Mouse (Mus musculus): ENCODE measurements around the gene Tor4a.
A peak's percentile ranks its signal among the peaks of the same experiment; 100 is the strongest.

The Tor4a gene

DNA sequence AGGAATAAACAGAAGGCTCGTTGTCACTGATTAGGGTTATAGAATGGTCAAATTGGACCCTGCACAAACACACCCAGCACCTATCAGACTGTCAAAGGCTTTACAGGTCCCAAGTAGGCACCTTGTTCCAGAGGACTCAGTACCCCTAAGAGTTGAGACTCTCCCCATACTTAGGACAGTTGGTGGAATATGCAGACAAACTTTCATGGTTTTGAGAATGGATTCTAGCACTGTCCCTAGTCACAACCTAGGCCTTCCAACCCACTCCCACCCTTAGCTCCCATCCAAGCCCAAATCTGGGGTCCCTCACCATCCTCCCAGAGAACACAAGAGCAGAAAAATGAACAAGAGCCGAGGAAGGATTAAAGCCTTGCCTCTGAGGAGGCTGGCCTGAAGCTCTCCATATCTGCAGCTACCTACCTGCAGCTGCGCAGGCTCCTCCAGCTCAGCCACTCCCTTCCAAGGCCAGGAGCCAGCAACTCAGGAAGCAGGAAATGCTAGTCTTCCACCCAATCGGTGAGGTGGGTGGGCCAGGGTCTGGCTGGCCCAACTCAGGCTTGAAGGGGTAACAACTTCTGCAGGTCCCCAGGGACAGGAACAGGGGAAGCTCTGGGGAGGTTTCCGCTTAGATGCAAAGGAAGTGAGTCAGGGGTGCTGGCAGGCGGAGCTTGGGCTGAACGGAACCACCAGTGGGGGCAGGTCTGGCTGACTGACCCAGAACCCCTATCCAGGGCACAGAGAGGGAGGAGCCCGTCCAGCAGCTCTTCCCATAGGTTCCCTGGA, at the start of gene Tor4a:
Tor4a (minus strand) TSS at position 715 of the 783 bp plus-strand sequence.
- peak; percentile 60 for DNase-seq (ENCODE audit: low spot score)

DNA sequence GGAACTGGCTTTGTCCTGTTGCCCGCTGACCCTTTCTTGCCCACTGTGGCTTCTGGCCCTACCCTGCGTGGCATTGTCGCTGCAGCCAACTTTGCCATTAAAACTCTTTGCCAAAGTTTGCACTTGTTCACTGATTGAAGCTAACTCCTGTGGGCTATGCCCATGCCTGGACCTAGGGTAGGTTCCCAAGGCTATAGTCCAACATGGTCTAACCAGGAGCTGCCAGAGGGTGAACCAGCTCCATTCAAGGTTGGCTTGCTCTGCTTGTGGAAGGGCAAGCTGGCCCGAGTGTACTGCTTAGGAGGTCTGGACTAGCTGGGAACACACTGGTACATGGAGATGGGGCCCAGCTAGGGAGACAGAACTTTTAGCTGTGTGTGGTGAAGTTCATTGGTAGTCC, 47.5 kb upstream of the Tor4a start:
- DNase-seq (ENCODE audit: low spot score): no peak

DNA sequence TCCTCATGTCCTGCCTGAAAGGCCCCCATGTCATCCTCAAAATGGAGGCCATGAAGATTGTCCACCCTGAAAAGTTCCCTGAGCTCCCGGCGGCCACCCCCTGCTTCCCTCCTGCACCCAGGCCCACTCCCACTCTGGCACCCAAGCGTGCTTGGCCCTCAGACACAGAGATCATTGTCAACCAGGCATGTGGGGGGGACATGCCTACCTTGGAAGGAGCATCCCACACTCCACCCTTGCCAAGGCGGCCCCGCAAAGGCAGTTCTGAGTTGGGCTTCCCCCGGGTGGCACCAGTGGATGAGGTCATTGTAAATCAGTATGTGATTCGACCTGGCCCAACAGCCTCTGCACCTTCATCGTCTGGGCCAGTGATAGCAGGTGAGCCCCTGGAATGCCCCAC, 46.7 kb upstream of the Tor4a start:
- no peak for DNase-seq (ENCODE audit: low spot score)

DNA sequence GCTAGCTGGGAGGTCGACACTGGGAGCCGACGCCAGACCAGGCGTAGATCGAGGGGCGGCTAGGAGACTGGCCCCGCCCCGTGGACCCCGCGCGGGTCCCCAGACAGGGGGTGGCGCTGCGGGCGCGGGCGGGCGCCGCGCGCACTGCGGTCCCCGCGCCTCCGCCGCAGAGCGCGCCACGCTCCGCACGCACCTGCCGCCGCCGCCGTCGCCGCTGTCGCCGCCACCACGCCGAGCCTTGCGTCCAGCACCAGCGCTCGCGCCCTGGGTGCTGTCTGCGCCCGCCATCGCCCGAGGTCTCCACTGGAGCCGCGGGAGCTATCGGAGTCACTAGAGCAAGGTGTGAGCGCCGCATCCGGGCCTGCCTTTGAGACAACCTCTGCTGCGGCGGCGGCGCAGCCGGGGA, 45.4 kb upstream of the Tor4a start, which contains the start of the genes Rnf208 and Cysrt1:
Rnf208 (plus strand) TSS at position 155 of the 406 bp plus-strand sequence.
Cysrt1 (minus strand) TSS at position 352 of the 406 bp plus-strand sequence.
- DNase-seq (ENCODE audit: low spot score): no peak

DNA sequence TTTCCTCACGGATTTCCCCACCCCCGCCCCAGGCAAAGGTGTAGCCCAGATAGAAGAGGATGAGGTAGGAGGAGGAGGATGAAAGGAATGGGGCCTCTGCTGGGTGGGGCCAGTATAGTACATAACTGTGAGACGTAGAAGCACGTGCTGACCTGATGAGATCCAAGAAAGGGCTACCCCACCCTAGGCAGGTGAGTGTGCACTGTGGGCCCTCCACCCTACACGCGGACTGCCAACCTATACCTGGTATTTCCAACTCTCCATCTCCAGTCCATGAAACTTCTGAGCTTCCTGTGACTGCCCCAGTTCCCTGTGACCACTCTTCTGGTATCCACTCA, 44.7 kb upstream of the Tor4a start:
- DNase-seq (ENCODE audit: low spot score): no peak

DNA sequence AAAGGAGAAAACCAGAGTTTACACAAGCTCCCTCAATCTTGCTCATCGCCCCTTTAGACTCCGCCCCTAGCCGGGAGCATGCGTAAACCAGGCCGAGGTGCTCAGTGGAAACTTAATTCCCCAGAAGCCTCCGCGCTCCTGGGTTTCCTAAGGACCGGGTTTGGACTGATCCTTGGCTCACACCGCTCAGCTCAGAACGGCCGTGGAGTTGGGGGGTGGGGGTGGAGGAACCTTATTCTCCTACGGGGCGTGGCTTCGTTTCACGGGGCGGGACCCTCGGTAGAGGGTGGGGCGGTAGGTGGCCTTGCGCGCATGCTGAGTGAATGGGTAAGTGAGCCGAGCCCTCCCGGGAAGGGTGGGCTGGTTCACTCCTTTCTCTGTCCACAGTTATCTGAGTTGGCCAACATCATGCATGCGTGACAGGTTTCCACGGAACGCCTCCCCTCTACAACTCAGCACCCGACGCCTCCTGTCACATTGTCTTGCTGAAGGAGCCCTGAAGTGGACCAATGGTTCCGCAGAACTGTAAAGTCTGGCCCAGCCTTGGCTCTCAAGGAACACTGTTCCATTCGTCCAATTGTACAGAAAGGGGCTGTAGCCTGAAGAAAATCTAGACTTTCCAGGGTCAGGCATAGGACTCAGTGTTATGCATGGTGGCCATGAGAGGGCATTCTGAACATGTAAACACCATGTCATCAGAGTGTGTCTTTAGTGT, 44.2 kb upstream of the Tor4a start:
- DNase-seq (ENCODE audit: low spot score): no peak

DNA sequence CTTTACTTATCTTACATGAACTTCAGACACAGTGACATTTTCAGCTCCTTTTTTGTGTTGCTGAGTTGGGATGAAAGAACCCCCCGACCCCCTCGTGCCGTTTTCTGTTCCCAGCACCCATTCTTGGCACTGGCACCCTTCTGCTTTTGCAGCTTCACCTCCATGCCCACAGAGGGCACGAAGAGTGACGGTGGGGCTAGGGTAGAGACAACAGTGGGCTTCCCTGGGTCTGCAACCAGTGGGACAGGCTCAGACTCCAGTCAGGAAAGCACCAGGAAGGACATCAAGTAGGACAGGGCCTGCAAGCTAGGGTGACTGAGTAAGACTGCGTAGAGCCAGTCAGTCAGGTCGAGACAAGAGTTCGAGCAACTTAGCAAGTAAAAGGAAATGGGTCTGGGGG, 43.6 kb upstream of the Tor4a start:
- DNase-seq (ENCODE audit: low spot score): no peak

DNA sequence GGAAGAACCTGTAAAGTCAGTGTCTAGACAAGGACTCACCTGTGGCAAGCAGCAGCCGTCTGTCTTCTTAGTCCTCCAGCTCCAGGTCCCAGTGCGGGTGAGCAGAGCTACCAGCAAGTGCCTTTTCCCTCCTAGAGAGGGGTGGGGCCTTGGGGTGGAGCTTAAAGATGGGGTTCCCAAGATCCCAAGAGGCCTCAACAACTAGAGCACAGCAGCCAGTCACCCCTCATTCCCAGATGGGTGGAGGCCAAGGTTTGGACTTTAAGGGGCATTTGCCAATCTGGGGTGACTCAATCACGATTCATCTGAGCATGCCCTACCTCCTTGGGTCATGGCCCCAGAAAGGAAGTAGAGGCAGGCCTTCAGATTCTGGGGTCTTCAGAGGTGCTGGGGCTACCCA, 43.1 kb upstream of the Tor4a start:
- no peak for DNase-seq (ENCODE audit: low spot score)

DNA sequence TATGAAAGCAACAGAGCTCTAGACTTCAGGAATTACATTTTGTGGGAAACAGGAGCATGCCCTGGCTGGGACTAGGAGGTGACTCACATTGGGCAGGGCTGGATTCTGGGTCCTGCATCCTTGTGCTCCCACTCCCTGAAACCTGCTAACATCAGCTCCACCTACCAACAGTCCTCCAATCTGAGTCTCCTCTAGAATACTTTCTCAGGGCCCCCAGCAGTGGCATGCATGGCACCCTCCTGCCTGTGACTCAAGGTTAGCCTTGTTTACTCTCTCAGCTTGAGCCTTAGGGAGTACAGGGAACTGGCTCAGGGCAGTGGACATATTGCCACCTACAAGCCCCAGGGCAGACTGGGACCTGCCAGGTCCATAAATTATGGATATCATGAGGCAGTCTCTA, 41.4 kb upstream of the Tor4a start:
- DNase-seq (ENCODE audit: low spot score): no peak

DNA sequence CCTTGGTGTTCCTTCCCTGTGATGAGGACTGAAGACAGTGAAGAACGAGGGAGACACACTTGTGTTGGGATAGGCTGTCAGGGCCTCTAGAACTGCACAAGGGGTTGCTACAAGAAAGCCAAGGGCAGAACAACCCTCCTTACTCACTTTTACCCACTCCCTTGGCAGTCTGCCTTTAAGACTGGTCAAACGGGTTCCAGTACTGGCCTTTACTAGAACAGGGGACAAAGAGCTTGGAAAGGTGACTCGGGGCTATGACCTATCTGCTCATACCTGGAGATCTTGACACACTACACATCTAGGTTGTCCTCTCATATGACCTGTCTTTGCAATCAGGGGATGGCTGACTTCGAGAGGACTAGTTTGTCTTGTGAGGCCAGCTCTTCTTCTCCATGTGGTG, 40.8 kb upstream of the Tor4a start:
- no peak for DNase-seq (ENCODE audit: low spot score)

DNA sequence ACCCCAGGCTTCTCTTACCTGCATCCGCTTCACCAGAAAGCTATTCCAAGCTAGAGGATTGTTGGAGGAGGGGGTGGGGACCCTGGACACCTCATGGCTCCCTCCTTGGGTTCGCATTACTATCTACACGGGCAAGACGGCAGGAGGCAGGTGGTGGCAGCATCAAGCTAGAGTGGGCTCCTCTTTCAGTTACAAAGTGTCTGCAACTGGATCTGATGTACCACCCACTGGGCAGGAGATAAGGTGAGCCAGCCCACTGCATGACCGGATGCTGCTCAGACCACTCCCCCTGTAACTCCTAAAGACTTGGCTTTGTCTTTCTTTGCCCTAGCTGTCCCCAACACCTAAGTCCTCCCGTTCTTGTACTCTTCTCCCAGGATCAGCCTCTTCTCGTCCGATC, 39.9 kb upstream of the Tor4a start, which contains the start of gene Rnf224:
Rnf224 (minus strand) TSS at position 174 of the 400 bp plus-strand sequence.
- DNase-seq (ENCODE audit: low spot score): no peak

DNA sequence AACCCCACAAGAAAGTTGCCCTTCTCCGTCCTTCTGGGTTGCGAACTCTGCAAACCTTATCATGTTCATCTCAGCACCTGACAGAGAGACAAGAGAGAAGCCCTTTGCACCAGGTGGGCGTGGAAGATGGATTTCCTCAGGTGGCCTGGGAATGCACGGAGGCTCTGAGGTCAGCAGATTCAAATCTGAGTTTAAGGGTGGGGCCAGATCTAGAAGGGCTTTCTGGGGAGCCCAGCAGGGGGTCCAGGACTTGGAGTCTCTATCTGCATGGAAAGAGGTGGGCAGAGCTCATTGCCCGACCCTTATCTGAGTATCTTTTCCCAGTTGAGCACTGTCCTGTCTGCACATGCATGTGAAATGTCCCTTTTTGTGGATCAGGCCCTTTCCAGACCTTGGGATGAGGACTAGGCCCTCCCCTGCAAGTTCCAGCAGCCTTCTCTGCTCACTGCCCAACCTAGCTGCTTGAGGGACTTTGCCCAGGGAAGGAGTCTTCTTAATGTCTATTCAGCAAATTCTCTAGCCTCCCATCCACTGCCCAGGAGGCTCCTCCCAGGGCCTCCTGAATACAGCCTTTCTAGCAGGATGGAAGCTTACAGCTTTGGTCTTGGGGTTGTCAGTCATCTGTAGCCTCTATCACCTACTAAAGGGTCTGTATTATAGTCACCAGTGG, 38.0 kb upstream of the Tor4a start:
- no peak for DNase-seq (ENCODE audit: low spot score)

DNA sequence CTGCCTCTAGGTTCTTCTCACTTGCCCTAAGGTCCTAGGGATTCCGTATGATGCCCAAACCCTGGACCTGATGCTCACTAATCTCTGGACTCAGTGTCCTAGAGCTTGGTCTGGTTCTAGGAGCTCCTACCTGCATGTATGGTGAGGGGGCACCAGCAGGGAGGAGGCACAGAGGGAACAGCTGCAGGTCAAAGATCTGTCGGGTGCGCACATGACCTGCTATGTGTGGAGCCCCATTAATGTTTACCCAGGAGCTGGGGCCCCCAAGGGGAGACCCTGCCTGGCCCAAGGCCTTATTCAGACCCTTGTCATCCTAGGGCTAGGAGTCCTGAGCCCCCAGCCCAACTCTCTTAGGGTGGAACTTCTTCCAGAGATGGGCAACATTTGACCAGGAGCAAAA, 37.4 kb upstream of the Tor4a start, which contains the start of gene Slc34a3:
Slc34a3 (minus strand) TSS at position 315 of the 400 bp plus-strand sequence.
- DNase-seq (ENCODE audit: low spot score): no peak

DNA sequence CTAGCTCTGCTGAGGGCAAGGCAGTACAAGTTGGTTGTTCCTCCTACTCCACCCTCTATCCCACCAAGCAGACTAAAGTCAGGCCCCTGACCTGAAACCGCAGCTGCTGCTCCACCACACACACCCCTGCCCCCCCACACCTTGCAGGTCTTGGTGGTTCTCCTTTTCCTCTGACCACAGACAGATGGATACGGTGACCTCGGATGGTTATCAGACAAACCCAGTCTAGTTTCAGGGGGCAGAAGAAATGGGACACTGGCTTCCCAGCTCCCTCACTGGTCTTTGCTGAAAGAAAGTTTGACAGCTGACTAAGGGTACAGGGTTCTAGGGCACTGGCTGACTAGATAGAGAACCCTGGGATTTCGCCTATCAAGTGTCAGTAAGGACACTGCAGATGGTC, 36.7 kb upstream of the Tor4a start:
- DNase-seq (ENCODE audit: low spot score): no peak

DNA sequence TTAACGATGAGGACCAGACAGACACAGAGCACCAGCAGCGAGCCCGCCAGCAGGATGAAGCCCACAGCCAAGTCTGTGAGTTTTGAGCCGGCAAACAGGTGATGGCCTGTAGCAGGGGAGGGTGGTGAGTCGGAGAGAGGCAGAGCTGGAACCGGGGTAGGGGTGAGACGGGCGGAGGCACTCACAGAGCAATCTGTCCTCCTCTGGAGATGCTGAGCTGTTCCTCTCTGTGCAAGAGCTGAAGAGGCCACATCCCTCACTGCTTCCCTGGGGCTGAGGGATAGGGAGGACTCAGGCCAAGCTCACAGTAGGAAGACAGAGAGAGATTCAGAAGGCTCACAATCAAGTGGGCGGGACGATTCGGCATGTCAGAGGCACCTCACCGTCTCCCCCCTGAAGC, 34.4 kb upstream of the Tor4a start:
- no peak for DNase-seq (ENCODE audit: low spot score)

DNA sequence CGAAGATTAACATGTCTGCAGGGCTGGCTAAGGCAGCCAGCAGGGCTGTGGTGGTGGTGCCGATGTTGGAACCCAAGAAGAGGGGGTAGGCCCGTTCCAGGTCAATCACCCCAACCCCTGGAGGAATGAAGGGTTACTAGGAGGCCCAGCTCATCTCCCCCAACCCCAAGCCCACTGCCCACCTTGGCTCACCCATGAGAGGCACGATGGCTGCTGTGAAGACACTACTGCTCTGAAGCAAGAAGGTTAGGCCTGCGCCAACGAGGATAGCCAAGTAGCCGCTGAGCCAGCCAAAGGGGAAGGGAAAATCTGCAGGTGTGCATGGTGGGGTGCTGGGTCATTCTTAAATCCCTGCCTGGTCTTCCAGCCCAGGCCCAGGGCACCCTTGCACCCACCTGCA, 33.9 kb upstream of the Tor4a start:
- DNase-seq (ENCODE audit: low spot score): no peak

DNA sequence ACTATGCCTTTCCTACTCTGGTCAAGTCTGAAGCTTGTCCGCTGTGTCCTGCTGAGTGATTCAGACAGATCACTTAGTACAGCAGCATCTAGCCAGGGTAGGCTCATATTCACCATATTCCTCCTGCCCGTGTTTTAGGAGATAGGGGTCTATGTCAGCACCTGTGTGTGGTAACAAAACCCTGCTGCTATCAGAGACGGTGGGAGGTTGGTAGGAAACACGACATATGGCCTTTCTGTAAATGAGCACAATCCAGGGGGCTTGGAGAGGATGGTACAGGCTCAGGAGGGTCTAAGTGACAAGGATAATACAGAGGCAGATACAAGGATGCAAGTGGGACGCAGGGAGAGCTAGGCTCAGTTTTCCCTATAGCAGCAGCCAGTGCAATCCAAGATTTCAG, 32.9 kb upstream of the Tor4a start:
- DNase-seq (ENCODE audit: low spot score): no peak

DNA sequence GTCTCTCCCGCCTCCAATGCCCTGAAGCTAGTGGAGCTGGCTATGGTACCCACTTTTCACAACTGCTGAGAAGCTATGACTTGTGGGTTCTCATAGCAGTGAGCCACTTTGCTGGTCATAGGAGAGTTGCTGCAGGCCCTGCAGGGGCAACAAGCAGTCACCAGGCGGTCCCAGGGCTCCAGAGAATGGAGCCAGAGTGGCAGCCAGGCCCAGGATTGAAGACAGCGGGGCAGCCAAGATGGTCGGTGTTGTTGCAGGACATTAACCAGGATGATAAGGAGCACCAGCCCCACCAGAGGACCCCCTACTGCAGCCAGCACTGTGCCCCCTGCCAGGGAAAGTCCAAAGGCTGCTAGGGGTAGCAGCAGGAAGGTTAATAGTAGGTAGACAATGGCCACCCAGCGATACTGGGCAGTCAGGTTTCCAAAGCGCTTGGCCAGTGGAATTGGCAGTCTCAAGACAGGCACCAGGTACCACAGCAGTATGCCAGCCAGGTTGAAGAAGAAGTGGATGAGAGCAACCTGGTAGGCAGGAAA, 32.4 kb upstream of the Tor4a start:
- DNase-seq (ENCODE audit: low spot score): no peak

DNA sequence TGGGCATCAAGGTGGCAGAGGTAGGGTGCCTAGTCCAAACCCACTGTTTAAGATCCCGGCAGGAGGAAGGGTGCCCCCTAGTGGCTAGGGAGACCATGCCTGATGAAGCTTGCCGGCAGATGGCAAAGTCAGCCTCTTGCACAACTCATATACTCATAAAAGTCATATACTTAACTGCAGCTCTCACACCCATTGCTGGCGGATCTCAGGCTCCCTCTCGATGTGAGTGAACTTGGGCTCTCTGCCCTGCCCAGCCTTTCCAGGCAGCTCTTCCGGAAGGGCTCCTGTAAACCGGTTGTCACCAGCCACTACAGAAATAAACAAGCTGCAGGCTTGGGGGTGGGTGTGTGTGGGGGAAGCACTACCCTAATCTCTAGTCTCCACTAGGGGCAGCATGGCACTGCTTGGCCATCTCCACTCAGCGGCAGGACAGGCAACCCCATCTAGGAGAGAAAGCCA, 31.8 kb upstream of the Tor4a start:
- DNase-seq (ENCODE audit: low spot score): peak; percentile 57

DNA sequence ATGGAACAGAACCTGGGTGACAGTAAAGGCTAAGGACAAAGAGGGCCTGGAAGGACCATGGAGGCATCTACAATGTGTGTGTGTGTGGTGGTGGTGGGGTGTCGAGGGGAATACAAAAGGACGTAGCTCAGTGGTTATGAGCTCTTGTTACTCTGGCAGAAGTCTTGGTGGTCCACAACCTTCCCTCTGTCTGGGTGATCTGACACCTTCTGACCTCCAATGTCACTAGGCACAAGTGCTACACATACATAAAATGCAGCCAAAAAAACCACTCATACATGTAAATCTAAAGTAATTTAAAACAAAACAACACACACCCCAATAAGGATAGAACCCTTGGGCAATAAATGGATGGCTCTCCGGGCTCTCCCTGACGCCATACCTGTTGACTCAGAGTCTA, 30.7 kb upstream of the Tor4a start:
- no peak for DNase-seq (ENCODE audit: low spot score)

DNA sequence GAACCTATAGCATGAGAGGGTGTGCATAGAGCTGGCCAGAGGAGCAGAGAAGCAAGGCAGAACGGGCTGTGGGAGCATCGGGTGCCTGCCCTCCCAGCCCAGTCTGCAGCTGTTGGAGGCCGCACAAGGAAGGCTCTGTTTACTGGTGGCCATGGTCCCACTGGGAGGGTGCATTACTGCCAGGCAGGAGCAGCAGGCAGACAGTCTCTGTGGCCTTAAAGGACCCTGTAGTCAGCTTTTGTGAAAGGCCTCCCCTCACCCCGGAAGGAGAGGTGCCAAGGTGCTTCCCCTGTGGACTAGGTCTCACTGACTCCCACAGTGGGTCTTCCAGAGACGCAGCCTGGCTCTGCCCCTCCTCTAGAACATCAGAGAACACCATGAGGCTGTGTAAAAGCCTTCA, 30.2 kb upstream of the Tor4a start:
- no peak for DNase-seq (ENCODE audit: low spot score)

DNA sequence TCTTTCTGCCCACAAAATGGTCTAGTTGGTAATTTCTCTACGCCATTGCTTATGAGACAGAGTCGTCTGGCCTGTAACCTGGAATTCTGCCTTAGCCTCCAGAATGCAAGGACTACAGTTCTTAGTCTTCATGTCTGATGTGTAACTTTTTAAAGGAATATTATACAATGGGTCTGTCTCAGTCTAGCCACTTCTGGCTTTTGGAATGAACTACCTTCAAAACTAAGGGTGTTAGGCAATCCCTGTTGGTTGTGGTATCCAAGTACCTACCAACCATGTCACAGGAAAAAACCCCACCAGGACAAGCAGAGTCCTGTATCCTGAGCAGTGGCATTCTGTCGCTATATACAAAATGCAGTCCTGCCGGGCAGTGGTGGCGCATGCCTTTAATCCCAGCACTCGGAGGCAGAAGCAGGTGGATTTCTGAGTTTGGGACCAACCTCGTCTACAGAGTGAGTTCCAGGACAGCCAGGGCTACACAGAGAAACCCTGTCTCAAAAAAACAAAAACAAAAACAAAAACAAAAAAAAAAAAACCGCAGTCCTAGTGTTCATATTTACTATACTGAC, 29.2 kb upstream of the Tor4a start:
- DNase-seq (ENCODE audit: low spot score): no peak
